Mouse (Mus musculus): Measurements from ENCODE around the gene Rmdn2. TPM values are rescaled to one million over a fixed set of nuclear protein-coding genes. Genes with fewer than 3 reads are reported as not detected.

The Rmdn2 gene
- polyA plus RNA-seq, 1 experiment from 2014 or later = 12.7 TPM

DNA sequence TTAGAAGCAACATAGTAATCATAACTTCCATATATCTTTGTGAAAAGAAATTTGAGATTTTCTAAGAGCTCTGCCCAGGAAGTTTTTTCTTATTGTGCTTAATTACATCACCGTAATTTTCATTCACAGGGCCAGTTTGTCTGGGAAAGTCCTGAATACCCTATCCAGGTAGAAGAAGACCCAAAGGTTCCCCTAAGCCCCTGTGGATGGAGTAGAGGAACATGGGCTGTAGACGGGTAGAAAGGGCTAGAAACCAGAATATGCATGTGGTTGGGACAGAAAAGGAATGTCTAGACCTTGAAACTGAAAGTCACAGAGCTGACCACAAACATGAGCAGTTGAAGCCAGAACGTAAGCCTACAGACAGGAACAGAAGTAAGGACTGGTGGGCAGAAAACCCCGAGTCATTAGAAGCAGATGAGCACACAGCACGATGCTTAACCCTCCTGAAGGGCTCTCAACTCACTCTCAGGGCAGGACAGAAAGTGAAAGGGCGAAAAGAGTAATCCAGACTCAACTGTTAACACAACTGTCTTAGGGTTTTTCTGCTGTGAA, 27.3 kb upstream of the Rmdn2 start:
- Histone ChIP-seq H3K4me3 (ENCODE audit: low read depth, low read length) (no peak overlapping the region), H3K4me2 (ENCODE audit: low read depth, low read length) (no peak overlapping the region), H3K27me3 (replicated peaks; ENCODE audit: control insufficient read depth, insufficient read depth, low read length) (no peaks in the 10 kb centered on the region), H3K9me3 (ENCODE audit: control insufficient read depth, low read length) (no peaks in the 10 kb centered on the region), H3K36me3 (ENCODE audit: control insufficient read depth, insufficient read depth, low read length) (no peaks in the 10 kb centered on the region), H3K9ac (ENCODE audit: low read depth, low read length) (no peak overlapping the region), H3K27ac (replicated peaks; ENCODE audit: low read depth, low read length) (no peak overlapping the region), H3K4me1 (ENCODE audit: control insufficient read depth, insufficient read depth, low read length) (no peaks in the 10 kb centered on the region)
- WGBS = 65% methylated on average over 6 of the region's 6 CpGs
- DNase-seq (ENCODE audit: low spot score) (no peak), ATAC-seq (ENCODE audit: low read depth) (no peak)

GRCm38 (mm10) chr17:79589913-79590312, 21.8 kb upstream of the Rmdn2 start:
- ATAC-seq (ENCODE audit: low read depth) = no peak
- H3K9ac ChIP-seq (ENCODE audit: low read depth, low read length) = no peak overlapping the region
- no peaks in the 10 kb centered on the region for H3K9me3 ChIP-seq (ENCODE audit: control insufficient read depth, low read length)
- no peak overlapping the region for H3K27ac ChIP-seq (replicated peaks; ENCODE audit: low read depth, low read length)
- H3K4me1 ChIP-seq (ENCODE audit: control insufficient read depth, insufficient read depth, low read length) = no peaks in the 10 kb centered on the region
- H3K36me3 ChIP-seq (ENCODE audit: control insufficient read depth, insufficient read depth, low read length) = no peaks in the 10 kb centered on the region
- no peak overlapping the region for H3K4me2 ChIP-seq (ENCODE audit: low read depth, low read length)
- H3K4me3 ChIP-seq (ENCODE audit: low read depth, low read length) = no peak overlapping the region
- DNase-seq (ENCODE audit: low spot score) = no peak
- H3K27me3 ChIP-seq (replicated peaks; ENCODE audit: control insufficient read depth, insufficient read depth, low read length) = no peaks in the 10 kb centered on the region
- 76% methylated on average over 1 of the region's 1 CpGs for WGBS

DNA sequence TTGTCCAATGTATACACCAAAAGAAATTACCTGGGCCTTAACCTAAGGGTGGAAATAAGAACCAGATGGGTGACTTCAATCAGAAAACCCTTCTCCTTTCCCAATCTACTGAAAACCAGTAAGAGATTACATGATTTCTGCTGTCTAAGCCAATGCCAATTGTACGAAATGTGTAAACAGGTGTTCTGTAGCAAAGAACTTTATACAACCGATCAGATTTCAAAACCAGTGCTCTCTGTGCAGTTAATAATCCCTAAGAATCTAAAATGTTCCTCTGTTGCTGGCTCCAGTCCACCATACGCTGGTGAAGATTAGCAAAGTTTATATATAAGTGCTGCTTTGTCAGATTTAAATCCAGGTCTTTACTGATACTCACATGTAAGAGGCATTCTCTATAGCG, 15.7 kb upstream of the Rmdn2 start:
- no peak overlapping the region for H3K4me3 ChIP-seq (ENCODE audit: low read depth, low read length)
- no peak overlapping the region for H3K4me2 ChIP-seq (ENCODE audit: low read depth, low read length)
- 53% methylated on average over 4 of the region's 4 CpGs for WGBS
- no peaks in the 10 kb centered on the region for H3K36me3 ChIP-seq (ENCODE audit: control insufficient read depth, insufficient read depth, low read length)
- no peak overlapping the region for H3K9ac ChIP-seq (ENCODE audit: low read depth, low read length)
- H3K27me3 ChIP-seq (replicated peaks; ENCODE audit: control insufficient read depth, insufficient read depth, low read length) = no peaks in the 10 kb centered on the region
- DNase-seq (ENCODE audit: low spot score) = peak; percentile 73
- peak; percentile 83 for ATAC-seq (ENCODE audit: low read depth)
- H3K4me1 ChIP-seq (ENCODE audit: control insufficient read depth, insufficient read depth, low read length) = no peaks in the 10 kb centered on the region
- no peak overlapping the region for H3K27ac ChIP-seq (replicated peaks; ENCODE audit: low read depth, low read length)
- H3K9me3 ChIP-seq (ENCODE audit: control insufficient read depth, low read length) = no peaks in the 10 kb centered on the region

DNA sequence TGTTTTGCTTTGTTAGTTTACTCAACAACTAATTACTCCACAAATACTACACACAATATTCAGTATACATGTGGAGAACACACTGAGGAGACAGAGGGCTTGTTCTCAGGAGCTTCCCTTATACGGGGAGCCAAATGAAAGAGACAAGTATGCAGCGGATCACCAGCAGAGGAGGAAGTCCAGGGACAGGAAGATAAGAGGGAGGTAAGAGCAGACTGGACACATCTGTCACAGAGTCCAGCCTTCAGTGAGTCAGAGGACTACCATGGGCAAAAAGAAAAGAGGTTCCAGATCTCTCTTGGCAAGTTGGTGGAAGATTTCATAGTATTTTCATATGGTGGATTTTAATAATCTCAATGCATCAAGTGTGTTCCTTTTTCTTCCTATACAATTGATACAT, 13.5 kb upstream of the Rmdn2 start:
- H3K4me2 ChIP-seq (ENCODE audit: low read depth, low read length) = no peak overlapping the region
- no peaks in the 10 kb centered on the region for H3K27me3 ChIP-seq (replicated peaks; ENCODE audit: control insufficient read depth, insufficient read depth, low read length)
- DNase-seq (ENCODE audit: low spot score) (no peak), ATAC-seq (ENCODE audit: low read depth) (no peak)
- H3K36me3 ChIP-seq (ENCODE audit: control insufficient read depth, insufficient read depth, low read length) = no peaks in the 10 kb centered on the region
- H3K9ac ChIP-seq (ENCODE audit: low read depth, low read length) = no peak overlapping the region
- WGBS = 39% methylated on average over 2 of the region's 2 CpGs
- no peak overlapping the region for H3K27ac ChIP-seq (replicated peaks; ENCODE audit: low read depth, low read length)
- H3K4me3 ChIP-seq (ENCODE audit: low read depth, low read length) = no peak overlapping the region
- H3K9me3 ChIP-seq (ENCODE audit: control insufficient read depth, low read length) = no peaks in the 10 kb centered on the region
- H3K4me1 ChIP-seq (ENCODE audit: control insufficient read depth, insufficient read depth, low read length) = no peaks in the 10 kb centered on the region

DNA sequence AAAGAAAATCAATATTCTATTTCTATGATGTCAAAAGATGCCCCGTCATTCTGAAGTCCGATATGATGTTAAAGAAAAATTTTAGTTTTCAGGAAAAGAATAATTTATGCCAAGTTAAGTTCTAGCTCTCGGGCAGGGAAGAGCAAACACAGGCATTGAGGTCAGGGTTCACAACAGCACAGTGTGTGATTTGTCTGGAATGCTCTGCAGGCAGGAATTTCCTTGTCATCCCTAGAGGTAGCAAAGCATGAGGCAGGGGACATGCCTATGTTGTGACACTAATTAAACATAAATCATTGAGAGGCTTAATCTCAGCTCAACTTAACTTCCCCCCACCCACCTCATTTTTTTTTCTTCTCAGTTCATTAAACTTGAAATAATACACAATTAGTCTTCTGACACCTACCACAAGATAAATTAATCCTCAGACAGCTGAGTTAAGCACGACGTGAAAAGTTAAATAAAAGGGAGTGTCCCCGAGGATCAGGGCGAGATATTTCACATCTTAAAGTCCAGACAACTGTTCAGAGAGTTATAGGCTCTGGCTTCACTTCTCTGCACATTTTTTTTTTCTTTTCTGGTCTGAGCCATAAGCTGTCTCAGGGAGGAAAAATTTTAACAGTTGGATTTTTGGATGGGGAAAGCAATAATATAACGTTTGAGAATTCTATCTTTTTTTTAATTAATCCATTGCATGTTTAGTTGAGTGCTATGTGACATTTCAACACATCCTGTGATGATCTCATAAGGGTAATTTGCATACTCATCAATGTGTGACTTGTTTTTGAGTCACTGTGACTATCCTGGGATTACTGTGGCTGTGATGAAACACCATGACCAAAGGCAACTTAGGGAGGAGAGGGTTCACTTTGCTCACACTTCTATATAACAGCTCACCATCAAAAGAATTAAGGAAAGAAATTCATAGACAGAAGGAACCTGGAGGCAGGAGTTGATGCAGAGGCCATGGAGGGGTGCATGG, 12.8 kb upstream of the Rmdn2 start:
- no peak overlapping the region for H3K9ac ChIP-seq (ENCODE audit: low read depth, low read length)
- H3K27ac ChIP-seq (replicated peaks; ENCODE audit: low read depth, low read length) = no peak overlapping the region
- H3K4me1 ChIP-seq (ENCODE audit: control insufficient read depth, insufficient read depth, low read length) = no peaks in the 10 kb centered on the region
- H3K4me3 ChIP-seq (ENCODE audit: low read depth, low read length) = no peak overlapping the region
- no peaks in the 10 kb centered on the region for H3K36me3 ChIP-seq (ENCODE audit: control insufficient read depth, insufficient read depth, low read length)
- DNase-seq (ENCODE audit: low spot score) (no peak), ATAC-seq (ENCODE audit: low read depth) (0 out of 2 replicates have a peak, but pooled peaks have one; percentile 56)
- no peak overlapping the region for H3K4me2 ChIP-seq (ENCODE audit: low read depth, low read length)
- H3K9me3 ChIP-seq (ENCODE audit: control insufficient read depth, low read length) = no peaks in the 10 kb centered on the region
- no peaks in the 10 kb centered on the region for H3K27me3 ChIP-seq (replicated peaks; ENCODE audit: control insufficient read depth, insufficient read depth, low read length)
- 41% methylated on average over 8 of the region's 8 CpGs for WGBS

GRCm38 (mm10) chr17:79600108-79600507, 11.6 kb upstream of the Rmdn2 start:
- ATAC-seq (ENCODE audit: low read depth) = no peak
- H3K4me3 ChIP-seq (ENCODE audit: low read depth, low read length) = no peak overlapping the region
- WGBS = 64% methylated on average over 4 of the region's 4 CpGs

GRCm38 (mm10) chr17:79602381-79602780, 9.3 kb upstream of the Rmdn2 start:
- H3K27me3 ChIP-seq (replicated peaks; ENCODE audit: control insufficient read depth, insufficient read depth, low read length) = no peaks in the 10 kb centered on the region
- H3K4me3 ChIP-seq (ENCODE audit: low read depth, low read length) = no peak overlapping the region
- no peak overlapping the region for H3K4me2 ChIP-seq (ENCODE audit: low read depth, low read length)
- no peak for DNase-seq (ENCODE audit: low spot score)
- no peak for ATAC-seq (ENCODE audit: low read depth)
- H3K4me1 ChIP-seq (ENCODE audit: control insufficient read depth, insufficient read depth, low read length) = no peaks in the 10 kb centered on the region
- no peak overlapping the region for H3K9ac ChIP-seq (ENCODE audit: low read depth, low read length)
- 65% methylated on average over 5 of the region's 5 CpGs for WGBS
- no peaks in the 10 kb centered on the region for H3K36me3 ChIP-seq (ENCODE audit: control insufficient read depth, insufficient read depth, low read length)
- no peaks in the 10 kb centered on the region for H3K9me3 ChIP-seq (ENCODE audit: control insufficient read depth, low read length)
- no peak overlapping the region for H3K27ac ChIP-seq (replicated peaks; ENCODE audit: low read depth, low read length)

More at GRCm38 (mm10) chr17:79600108-79600507, 11.6 kb upstream of the Rmdn2 start:
- Histone ChIP-seq H3K36me3 (ENCODE audit: control insufficient read depth, insufficient read depth, low read length) (no peaks in the 10 kb centered on the region), H3K27me3 (replicated peaks; ENCODE audit: control insufficient read depth, insufficient read depth, low read length) (no peaks in the 10 kb centered on the region), H3K27ac (replicated peaks; ENCODE audit: low read depth, low read length) (no peak overlapping the region), H3K4me1 (ENCODE audit: control insufficient read depth, insufficient read depth, low read length) (no peaks in the 10 kb centered on the region), H3K4me2 (ENCODE audit: low read depth, low read length) (no peak overlapping the region), H3K9ac (ENCODE audit: low read depth, low read length) (no peak overlapping the region), H3K9me3 (ENCODE audit: control insufficient read depth, low read length) (no peaks in the 10 kb centered on the region)
- no peak for DNase-seq (ENCODE audit: low spot score)

- Histone ChIP-seq H3K4me1 (ENCODE audit: control insufficient read depth, insufficient read depth, low read length) (no peaks in the 10 kb centered on the region), H3K4me3 (ENCODE audit: low read depth, low read length) (no peak overlapping the region), H3K36me3 (ENCODE audit: control insufficient read depth, insufficient read depth, low read length) (no peaks in the 10 kb centered on the region), H3K4me2 (ENCODE audit: low read depth, low read length) (no peak overlapping the region), H3K9ac (ENCODE audit: low read depth, low read length) (no peak overlapping the region), H3K9me3 (ENCODE audit: control insufficient read depth, low read length) (no peaks in the 10 kb centered on the region), H3K27me3 (replicated peaks; ENCODE audit: control insufficient read depth, insufficient read depth, low read length) (no peaks in the 10 kb centered on the region), H3K27ac (replicated peaks; ENCODE audit: low read depth, low read length) (no peak overlapping the region)
- DNase-seq (ENCODE audit: low spot score) (no peak), ATAC-seq (ENCODE audit: low read depth) (no peak)
- 81% methylated on average over 7 of the region's 7 CpGs for WGBS
Measured at GRCm38 (mm10) chr17:79603427-79603826, 8.2 kb upstream of the Rmdn2 start.
